Mouse (Mus musculus): Measurements from ENCODE around the gene Hagh.

Gene Hagh

DNA sequence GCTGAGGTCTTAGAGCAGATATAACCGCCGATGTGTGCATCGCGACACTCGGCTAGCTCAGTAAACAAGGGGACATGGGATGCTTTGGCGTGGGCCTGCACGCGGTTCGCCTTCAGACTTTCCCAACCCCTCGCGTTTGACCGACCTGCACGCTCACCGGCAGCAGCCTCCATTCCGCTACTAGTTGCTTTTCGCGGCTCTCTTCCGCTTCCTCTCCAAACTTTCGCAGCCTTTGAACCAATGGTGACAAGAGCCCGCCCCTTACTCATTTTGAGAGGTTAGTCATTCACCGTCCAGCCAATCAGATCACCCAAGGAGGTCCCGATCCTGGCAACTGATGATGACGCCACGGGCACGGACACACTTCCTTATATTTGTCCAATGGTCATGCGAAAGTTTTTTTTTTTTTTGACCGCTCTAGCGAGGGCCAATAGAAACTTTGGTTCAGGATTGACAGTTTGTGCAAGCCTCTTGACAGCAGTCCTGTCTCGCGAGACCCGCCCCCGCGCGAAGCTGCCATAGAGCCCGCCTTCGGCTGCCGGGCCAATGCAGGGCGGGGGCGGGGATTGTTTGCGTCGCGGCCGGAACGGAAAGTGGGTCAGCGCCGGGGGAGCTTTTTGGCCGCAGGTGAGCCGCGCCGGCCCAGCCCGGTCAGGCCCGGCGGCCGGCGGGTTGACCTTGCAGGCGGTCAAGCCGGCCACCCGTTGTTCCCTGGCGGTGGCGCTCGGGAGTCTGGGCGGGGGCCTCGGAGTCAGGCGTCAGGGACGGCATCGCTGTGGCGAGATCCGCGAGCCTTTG lies 46.4 kb downstream of the Hagh start, which contains the start of the genes Nubp2 and Spsb3:
TSS of gene Nubp2 (minus strand) at position 216 of the 798 bp plus-strand sequence.
TSS of gene Spsb3 (plus strand) at position 510 of the 798 bp plus-strand sequence.
- peak; percentile 99 for DNase-seq (ENCODE audit: low spot score)

- DNase-seq (ENCODE audit: low spot score): no peak
These were observed 47.0 kb downstream of the Hagh start for GRCm38 (mm10) chr17:24886932-24887271.

- peak; percentile 4 for DNase-seq (ENCODE audit: low spot score)
These were observed 47.5 kb downstream of the Hagh start for GRCm38 (mm10) chr17:24887291-24888080.

DNA sequence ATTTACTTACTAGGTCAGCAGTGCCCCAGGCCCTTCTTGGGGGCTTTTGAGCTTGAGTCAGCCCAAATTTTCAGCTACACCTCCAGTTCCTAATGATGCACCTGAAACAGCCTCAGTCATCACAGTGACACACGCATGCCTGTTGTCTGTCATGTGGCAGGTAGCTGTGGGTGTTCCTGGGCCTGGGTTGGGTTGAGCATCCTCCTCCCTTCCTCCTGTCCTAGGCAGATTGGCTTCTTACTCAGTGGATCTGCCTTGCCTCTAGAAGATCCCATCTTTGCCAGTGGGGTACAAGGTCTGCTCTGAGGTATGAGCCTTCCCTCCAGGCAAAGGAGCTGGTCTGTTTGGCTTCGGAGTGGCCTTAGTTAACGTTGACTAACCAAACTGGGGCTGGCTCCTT lies 48.9 kb downstream of the Hagh start:
- no peak for DNase-seq (ENCODE audit: low spot score)

GRCm38 (mm10) chr17:24890151-24891092 lies 50.5 kb downstream of the Hagh start:
- DNase-seq (ENCODE audit: low spot score): no peak

- no peak for DNase-seq (ENCODE audit: low spot score)
These were observed 51.4 kb downstream of the Hagh start for GRCm38 (mm10) chr17:24891321-24891720.

- DNase-seq (ENCODE audit: low spot score): no peak
These were observed 52.8 kb downstream of the Hagh start for GRCm38 (mm10) chr17:24892785-24893184.

- DNase-seq (ENCODE audit: low spot score): no peak
These were observed 53.3 kb downstream of the Hagh start for GRCm38 (mm10) chr17:24893276-24893675.

DNA sequence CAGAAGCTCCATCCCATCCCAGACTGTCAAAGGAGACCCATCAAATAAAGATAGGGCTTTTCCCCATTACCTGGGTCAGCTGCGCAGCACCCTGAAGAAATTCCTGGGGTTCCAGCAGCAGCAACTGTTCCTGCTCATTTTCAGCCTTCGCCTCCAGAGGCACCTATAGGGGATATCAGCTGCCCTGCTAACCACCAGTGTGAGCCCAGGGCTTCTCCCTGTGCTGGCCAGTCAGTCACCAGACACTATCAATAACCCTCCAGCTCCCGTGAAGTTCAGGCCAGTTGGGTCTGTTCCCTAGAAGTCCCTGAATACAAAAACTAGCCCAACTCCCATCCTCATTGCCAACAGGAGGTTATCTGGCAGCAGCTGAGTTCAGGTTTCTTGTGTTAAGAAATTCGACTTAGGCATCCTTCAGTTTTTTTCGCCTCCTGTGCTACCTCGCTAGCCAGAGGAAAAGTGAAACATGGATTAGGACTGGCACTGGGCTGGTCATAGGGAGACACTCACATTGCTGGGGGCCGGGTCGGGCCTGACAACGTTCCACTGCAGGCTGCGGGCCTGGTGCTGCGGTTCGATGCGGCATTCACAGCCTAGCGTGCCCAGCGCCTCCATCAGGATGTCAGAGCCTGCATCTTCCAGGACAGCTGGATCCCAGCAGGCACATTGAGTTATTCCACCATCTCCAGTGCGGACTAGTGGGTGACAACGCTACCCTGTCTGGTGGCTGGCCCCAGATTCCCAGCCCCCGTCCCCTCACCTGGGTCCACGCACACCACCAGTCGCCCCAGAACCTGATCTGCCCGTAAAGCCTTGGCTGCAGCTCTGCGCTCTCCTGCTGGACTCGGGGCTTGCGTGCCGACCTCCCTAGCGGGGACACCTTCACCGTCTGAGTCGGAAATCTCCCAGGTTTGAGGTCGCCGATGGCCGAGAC lies 54.4 kb downstream of the Hagh start:
- peak; percentile 16 for DNase-seq (ENCODE audit: low spot score)

GRCm38 (mm10) chr17:24894995-24895547 lies 55.1 kb downstream of the Hagh start, which contains the start of the genes Eme2 and Mrps34:
Gene Eme2, minus strand, starts transcription at chr17:24895087.
Gene Mrps34, plus strand, starts transcription at chr17:24895116.
- peak; percentile 94 for DNase-seq (ENCODE audit: low spot score)

DNA sequence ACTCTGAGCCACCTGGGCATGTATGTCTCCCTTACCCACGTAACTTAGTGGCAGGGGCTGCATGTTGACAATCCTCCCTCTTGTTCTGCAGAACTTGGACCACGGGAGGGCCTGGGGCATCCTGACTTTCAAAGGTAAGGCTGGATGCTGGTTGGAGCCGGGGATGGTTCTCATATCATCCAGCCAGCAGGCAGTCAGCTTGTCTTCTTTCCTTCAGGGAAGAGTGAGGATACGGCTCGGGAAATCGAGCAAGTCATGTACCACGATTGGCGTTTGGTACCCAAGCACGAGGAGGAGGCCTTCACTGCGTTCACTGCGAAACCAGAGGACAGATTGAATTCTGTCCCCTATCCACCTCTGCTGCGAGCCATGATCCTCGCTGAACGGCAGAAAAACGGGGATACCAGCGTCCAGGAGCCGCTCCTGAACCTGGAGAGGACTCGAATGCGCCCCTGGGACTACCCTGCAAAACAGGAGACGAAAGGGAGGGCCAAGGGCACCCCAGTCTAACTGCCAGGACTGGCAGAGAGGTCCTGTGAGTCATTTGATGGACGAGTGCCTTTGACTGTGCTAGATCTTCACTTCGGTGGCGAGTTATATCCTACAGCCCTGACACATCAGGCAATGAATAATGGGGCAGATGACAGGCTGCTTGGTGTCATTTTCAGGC lies 55.8 kb downstream of the Hagh start:
- DNase-seq (ENCODE audit: low spot score): peak; percentile 8

DNA sequence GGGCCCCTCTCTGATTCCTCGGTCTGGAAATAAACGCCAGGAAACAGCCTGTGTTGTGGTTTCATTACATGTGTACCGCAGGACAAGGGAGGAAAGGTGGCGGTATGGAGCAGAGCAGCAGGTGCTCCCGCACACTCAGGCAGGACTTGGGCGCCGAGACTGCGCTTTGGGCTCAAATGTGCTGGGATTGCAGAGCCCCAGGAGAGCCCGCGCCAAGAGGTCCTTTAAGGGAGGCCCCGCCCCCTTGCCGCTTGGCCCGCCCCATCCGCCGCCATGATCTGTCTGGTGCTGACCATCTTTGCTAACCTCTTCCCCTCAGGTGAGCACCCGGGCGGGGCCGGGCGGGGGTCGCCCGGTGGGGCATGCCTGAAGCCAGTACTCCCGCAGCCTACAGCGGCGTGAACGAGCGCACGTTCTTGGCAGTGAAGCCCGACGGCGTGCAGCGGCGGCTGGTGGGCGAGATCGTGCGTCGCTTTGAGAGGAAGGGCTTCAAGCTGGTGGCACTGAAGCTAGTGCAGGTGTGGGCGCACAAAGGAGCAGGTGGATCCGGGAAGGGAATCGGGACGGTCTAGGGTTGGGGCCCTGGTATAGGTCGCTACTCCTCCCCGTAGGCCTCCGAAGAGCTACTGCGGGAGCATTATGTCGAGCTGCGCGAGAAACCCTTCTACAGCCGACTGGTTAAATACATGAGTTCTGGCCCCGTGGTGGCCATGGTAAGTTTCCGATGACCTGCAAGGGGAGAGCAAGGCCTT lies 56.5 kb downstream of the Hagh start, which contains the start of gene Nme3:
TSS of gene Nme3 (plus strand) at position 260 of the 752 bp plus-strand sequence.
- DNase-seq (ENCODE audit: low spot score): peak; percentile 84

DNA sequence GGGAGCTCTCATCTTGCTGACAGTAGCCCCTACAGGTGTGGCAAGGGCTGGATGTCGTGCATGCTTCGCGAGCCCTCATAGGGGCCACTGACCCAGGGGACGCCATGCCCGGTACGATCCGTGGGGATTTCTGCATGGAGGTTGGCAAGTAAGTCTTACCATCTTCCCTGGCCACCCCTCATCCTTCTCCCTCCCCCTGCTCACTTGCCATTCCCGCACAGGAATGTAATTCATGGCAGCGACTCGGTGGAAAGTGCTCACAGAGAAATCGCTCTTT lies 57.0 kb downstream of the Hagh start:
- no peak for DNase-seq (ENCODE audit: low spot score)

GRCm38 (mm10) chr17:24897600-24897999 lies 57.7 kb downstream of the Hagh start:
- no peak for DNase-seq (ENCODE audit: low spot score)

DNA sequence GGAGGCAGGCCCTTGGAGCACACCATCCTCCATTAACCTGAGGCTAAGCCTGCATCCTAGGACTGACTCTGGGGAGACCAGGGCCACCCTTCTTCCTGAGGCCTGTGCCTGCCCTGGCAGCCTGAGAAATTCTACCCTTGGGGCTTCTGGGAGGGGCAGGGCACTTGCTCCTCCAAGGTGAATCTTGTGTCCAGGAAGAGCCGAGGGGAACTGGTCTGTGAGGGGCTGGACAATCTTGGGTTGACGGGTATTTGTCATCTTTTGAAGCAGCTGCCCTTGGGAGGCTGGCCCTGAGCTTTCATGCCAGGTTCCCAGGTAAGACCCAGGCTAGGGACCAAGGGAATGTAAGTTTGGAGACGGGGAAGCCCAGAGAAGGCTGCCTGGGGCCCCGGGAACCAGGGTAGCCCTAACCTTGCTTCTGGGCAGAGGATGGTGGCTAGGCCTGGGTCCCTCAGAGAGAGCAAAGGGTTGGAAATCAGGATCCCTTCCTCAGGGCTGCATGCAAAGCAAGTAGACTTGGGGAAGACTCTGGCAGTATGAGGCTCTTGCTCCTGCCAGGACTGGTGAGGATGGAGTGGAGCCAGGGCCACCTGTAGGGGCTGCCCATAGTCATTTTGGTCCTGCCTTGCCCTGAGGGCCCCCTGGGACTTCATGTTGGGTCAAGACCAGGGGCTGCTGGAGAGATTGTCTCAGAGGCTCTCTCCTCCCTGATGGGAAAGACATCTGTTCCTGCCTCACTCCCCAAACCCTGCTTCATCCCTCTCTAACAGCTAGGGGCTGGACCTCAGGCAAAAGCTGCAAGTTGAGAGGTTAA lies 58.3 kb downstream of the Hagh start:
- DNase-seq (ENCODE audit: low spot score): no peak

DNA sequence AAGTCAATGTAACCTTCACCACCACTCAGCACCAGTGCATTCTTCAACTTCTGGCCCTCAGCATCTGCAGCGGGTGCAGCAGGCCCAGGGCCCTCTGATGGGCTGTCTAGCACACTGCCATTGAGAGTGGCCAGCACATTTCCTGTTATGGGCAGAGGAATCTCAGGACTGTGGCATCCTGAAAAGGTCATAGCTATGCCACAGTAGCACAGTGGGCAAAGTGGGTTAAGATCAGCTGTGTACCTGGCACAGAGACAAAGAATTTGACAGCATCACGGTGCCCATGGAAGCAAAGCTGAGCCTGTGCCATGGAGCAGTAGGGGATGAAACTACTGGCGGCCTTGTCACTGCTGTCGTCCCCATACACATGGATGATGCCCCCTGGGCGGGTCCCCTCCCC lies 59.2 kb downstream of the Hagh start:
- no peak for DNase-seq (ENCODE audit: low spot score)

GRCm38 (mm10) chr17:24900014-24900413 lies 60.1 kb downstream of the Hagh start:
- DNase-seq (ENCODE audit: low spot score): no peak

- DNase-seq (ENCODE audit: low spot score): no peak
These were observed 62.2 kb downstream of the Hagh start for GRCm38 (mm10) chr17:24902124-24902523.

Data from embryo, embryonic 10.5 days (tissue).